Mouse (Mus musculus): Measurements from ENCODE around the gene Kcng3. TPM values are rescaled to one million over a fixed set of nuclear protein-coding genes. Genes with fewer than 3 reads are reported as not detected.

Kcng3 gene
- polyA plus RNA-seq, 1 experiment from 2014 or later, result 0.05 TPM

Other genes starting within 250 kb of the Kcng3 start
- gene Cox7a2l, start 114.6 kb downstream of the Kcng3 start, polyA plus RNA-seq (2014; fragmentation: Nextera tagmentation; extraction: Ambion mirVana), result 165 and 179 TPM in 2 replicates
- 41.1 and 41.7 TPM in 2 replicates for gene Mta3, start 74.3 kb upstream of the Kcng3 start, polyA plus RNA-seq (2014; fragmentation: Nextera tagmentation; extraction: Ambion mirVana)
- 0.18 TPM in 1 of 2 replicates, not detected in the other for gene Haao, start 216.1 kb upstream of the Kcng3 start, polyA plus RNA-seq (2014; fragmentation: Nextera tagmentation; extraction: Ambion mirVana)

Measured in hindbrain, embryonic 11.5 days (tissue).